Mouse (Mus musculus) kidney, postnatal 0 days (tissue): ENCODE results near the gene Rps6kc1. TPM values are rescaled to one million over a fixed set of nuclear protein-coding genes. Genes with fewer than 3 reads are reported as not detected.

Experiments used
- ATAC-seq: fragments of 200-750 bp; cut with Nextera tagmentation; replicated peaks from 2 replicates; pipeline ENCODE4 v1.8.0; 2017; ENCODE audit warnings: low read depth, moderate number of reproducible peaks, moderate TSS enrichment, moderate library complexity; ENCODE audit not compliant: low FRiP score
- DNase-seq: peaks from one replicate; pipeline ENCODE4 v3.0.0-alpha.2; 2016; ENCODE audit warnings: low spot score
- H3K27ac ChIP-seq: fragments of 300-500 bp; sonication (generic); 2 replicates; pipeline ENCODE4 v1.5.1; 2014; ENCODE audit warnings: mild to moderate bottlenecking
- H3K27me3 ChIP-seq: fragments of 300-500 bp; sonication (generic); 2 replicates; pipeline ENCODE4 v1.6.1; 2014; ENCODE audit warnings: low read length, mixed read lengths; ENCODE audit not compliant: insufficient read depth
- H3K36me3 ChIP-seq: fragments of 300-500 bp; sonication (generic); 2 replicates; pipeline ENCODE4 v1.6.1; 2014; ENCODE audit warnings: low read length, mixed read lengths; ENCODE audit not compliant: insufficient read depth
- H3K4me1 ChIP-seq: fragments of 300-500 bp; sonication (generic); replicated peaks from 2 replicates; pipeline ENCODE4 v1.6.1; 2014; ENCODE audit warnings: antibody characterized with exemption, low read length, mixed read lengths; ENCODE audit not compliant: insufficient read depth
- H3K4me2 ChIP-seq: fragments of 300-500 bp; sonication (generic); 2 replicates; pipeline ENCODE4 v1.6.1; 2014; ENCODE audit warnings: mild to moderate bottlenecking, low read length, moderate library complexity, mixed read lengths
- H3K4me3 ChIP-seq: fragments of 300-500 bp; sonication (generic); replicated peaks from 2 replicates; pipeline ENCODE4 v1.5.1; 2014; ENCODE audit warnings: low read depth, low read length
- H3K9ac ChIP-seq: fragments of 300-500 bp; sonication (generic); 2 replicates; pipeline ENCODE4 v1.6.1; 2014; ENCODE audit warnings: low read depth, low read length
- H3K9me3 ChIP-seq: fragments of 300-500 bp; sonication (generic); replicated peaks from 2 replicates; pipeline ENCODE4 v1.6.1; 2016; ENCODE audit warnings: low read length, inconsistent platforms, mixed read lengths
- CTCF ChIP-seq: IDR thresholded peaks from 2 replicates; pipeline ENCODE4 v1.5.1; 2016; ENCODE audit warnings: antibody characterized with exemption, low read depth, mild to moderate bottlenecking, moderate library complexity
- WGBS: fragments of 180-500 bp; shearing (Covaris S2); extraction: QIAGEN DNeasy Blood & Tissue Kit; methylation state at CpG from one replicate; pipeline ENCODE4 v1.1.7; 2014; 5-methylcytosine and 5-hydroxymethylcytosine counted together
- polyA plus RNA-seq: library from polyadenylated mRNA; unstranded; fragments of >200 nt; fragmentation: Nextera tagmentation; extraction: Ambion mirVana; gene quantifications from 2 replicates; pipeline ENCODE4 v1.2.1, GENCODE M21; 2015

The Rps6kc1 gene
- polyA plus RNA-seq, 1 experiment from 2014 or later = 10.2 TPM

- no peak overlapping the region for H3K9ac ChIP-seq
- no peak for TF ChIP-seq CTCF
- H3K4me1 ChIP-seq = no peaks in the 10 kb centered on the region
- DNase-seq (no peak), ATAC-seq (0 out of 2 replicates have a peak, but pooled peaks have one; percentile 36)
- H3K36me3 ChIP-seq = no peaks in the 10 kb centered on the region
- no peak overlapping the region for H3K4me2 ChIP-seq
- H3K27ac ChIP-seq = no peak overlapping the region
- 48% methylated on average over 3 of the region's 3 CpGs for WGBS
- no peak overlapping the region for H3K4me3 ChIP-seq
- H3K27me3 ChIP-seq = no peaks in the 10 kb centered on the region
- H3K9me3 ChIP-seq = no peaks in the 10 kb centered on the region
Measured at GRCm38 (mm10) chr1:190848676-190849075, 62.9 kb downstream of the Rps6kc1 start.

GRCm38 (mm10) chr1:190846956-190847355 is 64.6 kb downstream of the Rps6kc1 start:
- Histone ChIP-seq H3K4me2 (no peak overlapping the region), H3K27ac (no peak overlapping the region), H3K4me3 (no peak overlapping the region), H3K9ac (no peak overlapping the region), H3K4me1 (no peaks in the 10 kb centered on the region), H3K27me3 (no peaks in the 10 kb centered on the region), H3K36me3 (0 out of 2 replicates have a peak, but pooled peaks cover 6% of the 10 kb centered on the region), H3K9me3 (no peaks in the 10 kb centered on the region)
- TF ChIP-seq CTCF = no peak
- DNase-seq (no peak), ATAC-seq (no peak)
- 76% methylated on average over 3 of the region's 3 CpGs for WGBS

GRCm38 (mm10) chr1:190846074-190846730 is 65.4 kb downstream of the Rps6kc1 start:
- ATAC-seq (no peak), DNase-seq (no peak)
- WGBS = 93% methylated on average over 11 of the region's 11 CpGs
- TF ChIP-seq CTCF = no peak
- no peaks in the 10 kb centered on the region for H3K9me3 ChIP-seq
- no peaks in the 10 kb centered on the region for H3K27me3 ChIP-seq
- no peak overlapping the region for H3K9ac ChIP-seq
- 0 out of 2 replicates have a peak, but pooled peaks cover 6% of the 10 kb centered on the region for H3K36me3 ChIP-seq
- H3K4me2 ChIP-seq = no peak overlapping the region
- no peak overlapping the region for H3K27ac ChIP-seq
- H3K4me1 ChIP-seq = no peaks in the 10 kb centered on the region
- no peak overlapping the region for H3K4me3 ChIP-seq

- ATAC-seq (no peak), DNase-seq (no peak)
- no peak overlapping the region for H3K4me3 ChIP-seq
- no peaks in the 10 kb centered on the region for H3K9me3 ChIP-seq
- H3K36me3 ChIP-seq = 0 out of 2 replicates have a peak, but pooled peaks cover 6% of the 10 kb centered on the region
- 60% methylated on average over 4 of the region's 4 CpGs for WGBS
- H3K27ac ChIP-seq = no peak overlapping the region
- H3K27me3 ChIP-seq = no peaks in the 10 kb centered on the region
- TF ChIP-seq CTCF = no peak
- H3K4me2 ChIP-seq = no peak overlapping the region
- no peaks in the 10 kb centered on the region for H3K4me1 ChIP-seq
- no peak overlapping the region for H3K9ac ChIP-seq
Measured at GRCm38 (mm10) chr1:190845419-190845818, 66.2 kb downstream of the Rps6kc1 start.

GRCm38 (mm10) chr1:190844356-190844755 is 67.2 kb downstream of the Rps6kc1 start:
- no peak for DNase-seq
- Histone ChIP-seq H3K9ac (no peak overlapping the region), H3K9me3 (no peaks in the 10 kb centered on the region), H3K4me1 (no peaks in the 10 kb centered on the region), H3K27me3 (no peaks in the 10 kb centered on the region), H3K4me3 (no peak overlapping the region), H3K27ac (no peak overlapping the region), H3K4me2 (no peak overlapping the region), H3K36me3 (0 out of 2 replicates have a peak, but pooled peaks cover 6% of the 10 kb centered on the region)
- WGBS = 70% methylated on average over 11 of the region's 11 CpGs
- TF ChIP-seq CTCF = no peak
- no peak for ATAC-seq

GRCm38 (mm10) chr1:190836046-190836445 is 75.5 kb downstream of the Rps6kc1 start:
- H3K9me3 ChIP-seq = no peaks in the 10 kb centered on the region

More at GRCm38 (mm10) chr1:190836046-190836445, 75.5 kb downstream of the Rps6kc1 start:
- Histone ChIP-seq H3K9ac (no peak overlapping the region), H3K36me3 (0 out of 2 replicates have a peak, but pooled peaks cover 2% of the 10 kb centered on the region), H3K4me2 (no peak overlapping the region), H3K4me3 (no peak overlapping the region), H3K27me3 (no peaks in the 10 kb centered on the region), H3K4me1 (no peaks in the 10 kb centered on the region), H3K27ac (no peak overlapping the region)
- WGBS = 71% methylated on average over 2 of the region's 2 CpGs
- TF ChIP-seq CTCF = no peak
- DNase-seq (no peak), ATAC-seq (no peak)
